Mouse (Mus musculus): ENCODE measurements around the gene Tspan14.

Tspan14 gene

GRCm38 (mm10) chr14:40915838-40916237, 50.8 kb downstream of the Tspan14 start:
- DNase-seq = no peak

GRCm38 (mm10) chr14:40914701-40915100, 51.9 kb downstream of the Tspan14 start:
- no peak for DNase-seq

DNA sequence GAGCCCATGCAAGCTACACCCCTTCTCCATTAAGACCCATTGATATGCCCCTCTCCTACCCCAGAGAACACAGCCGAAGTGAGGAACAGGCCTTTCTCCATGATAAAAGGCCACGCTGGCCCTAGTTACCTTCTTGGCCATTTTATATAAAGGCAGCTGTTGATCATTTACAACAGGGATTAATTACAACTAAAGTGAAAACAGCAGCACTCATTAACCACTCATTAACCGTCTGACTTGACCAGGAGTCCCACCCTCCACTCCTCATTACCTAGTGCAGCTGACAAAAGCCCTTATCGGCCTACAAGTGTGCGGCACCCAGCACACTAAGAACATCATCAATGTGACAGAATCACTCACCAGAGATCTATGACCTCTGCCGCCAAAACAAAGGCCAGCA, 52.9 kb downstream of the Tspan14 start:
- no peak for DNase-seq

DNA sequence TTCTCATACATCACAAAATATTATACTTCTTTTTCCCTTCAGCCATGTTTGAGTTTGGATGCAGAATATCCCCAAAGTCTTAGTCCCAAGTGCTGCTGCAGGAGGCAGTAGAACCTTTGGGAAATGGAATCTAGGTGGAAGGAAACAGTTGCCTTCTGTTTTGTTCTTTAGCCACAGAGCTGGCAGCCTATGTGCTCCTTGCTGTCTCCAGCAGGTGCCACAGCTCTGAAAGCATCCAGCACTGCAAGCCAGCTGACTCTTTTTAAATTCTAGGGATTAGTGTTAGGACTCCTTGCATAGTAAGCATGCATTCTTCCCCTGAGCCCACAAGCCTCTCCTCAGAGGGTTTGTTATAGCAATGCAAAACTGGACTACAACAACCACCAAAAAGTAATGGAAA, 55.1 kb downstream of the Tspan14 start:
- no peak for DNase-seq

DNA sequence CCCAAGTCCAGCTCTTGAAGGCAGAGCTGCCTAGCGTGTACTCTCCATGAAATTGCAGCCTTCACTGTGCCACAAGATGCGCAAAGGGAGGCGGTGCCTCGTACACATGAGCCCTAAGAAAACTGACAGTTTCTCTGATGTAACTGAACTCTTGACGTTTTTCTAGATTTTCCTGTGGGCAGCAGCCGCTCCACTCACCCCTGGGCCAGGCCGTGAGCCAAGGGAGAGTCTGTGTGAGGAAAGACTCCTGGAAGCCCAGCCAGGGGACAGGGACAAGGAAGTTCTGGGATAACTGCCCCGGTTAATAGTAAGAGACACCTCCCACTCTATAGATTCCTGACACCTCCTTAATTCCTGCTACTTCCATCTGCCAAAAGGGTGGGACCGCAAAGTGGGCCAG, 57.8 kb downstream of the Tspan14 start:
- no peak for DNase-seq

GRCm38 (mm10) chr14:40906770-40907169, 59.8 kb downstream of the Tspan14 start:
- DNase-seq = no peak

GRCm38 (mm10) chr14:40905813-40906212, 60.8 kb downstream of the Tspan14 start:
- no peak for DNase-seq

DNA sequence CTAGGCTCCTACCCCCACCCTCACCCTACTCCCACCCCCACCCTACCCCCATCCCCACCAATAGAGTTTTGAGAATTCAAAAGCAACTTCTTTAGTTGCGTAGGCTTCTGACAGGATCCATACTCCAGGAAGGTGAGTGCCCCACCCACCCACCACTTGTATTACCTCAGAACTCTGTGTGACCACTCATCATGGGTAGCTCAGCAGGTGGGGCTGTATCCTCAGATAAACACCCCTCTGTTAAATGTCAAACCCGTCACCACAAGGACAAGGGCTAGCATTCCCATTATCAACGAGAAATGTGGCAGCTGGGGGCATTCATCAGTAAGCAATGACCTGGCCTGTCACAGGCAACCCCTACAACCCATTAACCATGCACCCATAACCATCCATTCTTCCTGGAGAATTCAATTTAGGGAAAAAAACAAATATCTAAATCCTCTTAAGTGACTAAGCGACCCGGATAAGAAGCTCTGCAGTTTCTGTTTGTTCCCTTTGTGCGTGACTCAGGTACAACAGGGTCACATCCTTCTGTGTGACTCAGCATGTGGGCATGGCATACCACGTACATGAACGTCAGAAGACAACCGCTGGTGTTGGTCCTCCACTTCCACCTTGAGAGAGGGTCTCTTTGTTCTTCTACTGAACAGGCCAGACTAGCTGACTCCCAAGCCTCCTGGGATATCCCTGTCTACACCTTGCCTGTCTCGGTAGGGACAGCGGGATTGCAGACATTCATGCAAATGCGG, 64.1 kb downstream of the Tspan14 start:
- no peak for DNase-seq

DNA sequence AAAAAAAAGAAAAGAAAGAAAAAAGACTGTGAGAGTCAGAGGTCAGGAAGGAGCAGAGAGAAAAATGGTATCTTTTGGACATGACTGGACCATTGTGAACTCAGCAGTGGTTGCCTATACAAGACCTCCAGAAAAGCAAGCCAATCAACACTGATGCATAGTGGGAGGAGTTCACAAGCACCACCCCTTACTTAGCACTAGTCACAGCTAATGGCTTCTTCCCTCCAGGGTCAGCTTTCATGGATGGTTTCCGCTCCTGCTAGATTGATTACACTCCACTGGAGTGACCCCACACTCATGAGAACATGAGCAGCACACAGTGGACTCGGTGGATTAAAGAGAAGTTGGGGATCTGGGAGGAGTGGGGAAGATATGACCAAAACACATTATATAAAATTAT, 66.3 kb downstream of the Tspan14 start:
- DNase-seq = no peak

GRCm38 (mm10) chr14:40897916-40898315, 68.7 kb downstream of the Tspan14 start:
- DNase-seq = no peak

DNA sequence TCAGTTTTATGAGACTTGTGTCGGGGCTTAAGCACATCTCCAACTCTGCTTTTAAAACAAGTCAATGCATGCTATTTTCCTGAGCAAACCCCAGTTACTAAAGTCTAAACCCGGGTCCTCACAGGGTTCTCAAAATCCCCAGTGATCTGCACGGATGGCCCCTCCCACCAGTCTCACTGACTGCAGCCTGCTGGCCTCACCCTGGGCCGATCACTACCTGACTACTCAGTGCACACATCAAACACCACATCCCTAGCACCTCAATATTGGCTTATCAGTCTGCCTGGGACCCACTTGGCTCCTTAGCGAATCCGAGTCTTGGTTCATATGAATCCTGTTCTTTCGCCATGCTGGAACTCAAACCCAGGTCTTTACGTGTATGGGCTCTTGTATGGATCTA, 70.9 kb downstream of the Tspan14 start:
- DNase-seq = no peak

DNA sequence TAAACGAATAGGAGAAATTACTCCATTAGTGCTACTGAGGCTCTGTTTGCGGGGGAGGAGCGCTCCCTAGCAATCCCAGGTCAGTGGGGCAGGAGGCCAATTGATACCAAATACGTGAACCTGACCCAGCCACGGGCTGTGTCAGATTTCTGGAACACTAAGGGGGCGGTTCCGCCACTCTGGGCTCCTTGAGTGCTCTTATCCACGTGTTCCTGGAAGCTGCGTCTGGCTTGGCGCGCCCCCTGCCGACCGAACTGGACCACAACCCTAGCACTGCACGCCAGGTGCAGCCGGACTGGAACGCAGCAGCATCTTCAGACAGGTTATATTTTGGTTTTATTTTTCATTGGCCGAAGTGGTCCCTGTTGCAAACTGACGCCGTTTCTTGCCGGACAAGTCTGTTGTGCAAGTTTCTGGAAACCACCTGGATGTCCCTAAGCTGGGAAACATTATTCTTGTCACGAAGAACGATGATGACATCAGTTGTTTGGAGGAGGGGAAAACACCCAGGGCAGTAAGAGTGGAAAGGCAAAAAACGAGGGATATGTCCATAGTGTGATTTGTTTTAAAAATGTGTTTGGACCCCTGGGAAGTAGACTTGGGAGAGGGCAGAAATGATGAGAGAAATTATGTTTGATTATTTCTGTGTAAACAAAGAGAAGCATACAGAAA, 71.9 kb downstream of the Tspan14 start:
- peak; percentile 87 for DNase-seq

GRCm38 (mm10) chr14:40893884-40894283, 72.7 kb downstream of the Tspan14 start:
- DNase-seq = no peak

- DNase-seq = no peak
These were observed 73.4 kb downstream of the Tspan14 start, which contains the start of gene Sh2d4b for GRCm38 (mm10) chr14:40893196-40893595. Gene Sh2d4b (minus strand): TSS chr14:40893266.

DNA sequence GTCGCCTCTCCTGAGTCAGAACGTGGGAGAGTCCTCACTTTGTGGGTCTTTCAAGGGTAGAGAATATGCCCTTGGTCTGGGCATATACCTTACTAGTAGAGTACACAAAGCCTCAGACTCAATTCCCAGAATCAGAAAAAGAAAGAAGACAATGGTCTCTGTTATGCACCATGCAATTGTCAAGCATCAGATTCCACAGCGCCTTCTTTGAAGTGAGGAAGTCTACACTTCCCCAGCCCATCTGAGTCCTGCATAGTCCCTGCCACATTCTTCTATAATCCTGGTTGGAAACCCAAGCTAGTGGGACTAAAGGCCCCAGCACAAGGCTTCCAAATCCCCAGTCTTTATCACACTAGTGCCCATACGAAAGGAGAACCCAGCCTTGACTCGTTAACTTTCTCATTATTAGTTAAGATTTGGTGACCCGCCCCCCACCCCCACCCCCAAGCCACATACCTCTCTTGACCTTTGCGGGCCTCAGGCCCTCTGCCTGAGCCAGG, 74.2 kb downstream of the Tspan14 start:
- no peak for DNase-seq

DNA sequence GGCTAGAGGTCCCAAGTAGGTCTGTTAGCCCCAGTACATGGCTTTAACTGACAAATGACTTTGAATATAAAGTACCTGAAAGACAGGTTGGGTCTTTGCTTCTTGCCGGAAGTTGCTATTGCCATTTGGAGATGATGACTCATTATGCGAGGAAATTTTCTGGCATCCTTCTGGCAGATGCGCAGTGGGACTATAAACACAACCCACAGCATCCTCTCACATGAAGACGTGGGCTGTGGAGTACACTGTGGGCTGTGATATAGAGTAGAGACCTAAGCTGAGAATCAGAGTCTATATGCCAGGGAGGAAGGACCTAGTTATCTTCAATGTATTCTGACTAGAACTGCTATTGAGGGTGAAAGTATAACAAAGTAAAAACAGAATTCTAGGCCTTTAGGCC, 75.1 kb downstream of the Tspan14 start:
- DNase-seq = no peak

- DNase-seq = no peak
These were observed 76.9 kb downstream of the Tspan14 start for GRCm38 (mm10) chr14:40889704-40890103.

DNA sequence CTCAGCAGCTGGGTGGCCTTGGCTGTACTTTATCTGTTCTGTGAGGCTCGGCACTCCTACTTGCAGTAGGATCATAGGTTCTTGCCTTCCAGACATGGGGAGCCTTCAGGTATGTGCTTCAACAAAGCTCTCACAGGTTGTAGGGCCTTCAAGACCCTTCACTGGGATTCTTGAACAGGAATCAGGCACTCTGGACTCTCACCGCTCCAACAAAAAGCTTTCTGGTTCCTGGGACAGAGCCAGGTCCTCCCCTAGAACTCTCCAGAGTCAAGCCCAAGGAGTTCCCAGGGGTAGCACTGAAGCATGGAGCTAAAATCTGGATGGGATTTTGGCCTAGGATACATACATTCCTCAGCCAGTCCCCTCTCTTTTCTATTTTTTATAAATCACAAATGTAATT, 77.4 kb downstream of the Tspan14 start:
- no peak for DNase-seq

- DNase-seq = no peak
These were observed 80.0 kb downstream of the Tspan14 start for GRCm38 (mm10) chr14:40886428-40887202.

GRCm38 (mm10) chr14:40885752-40886151, 80.9 kb downstream of the Tspan14 start:
- DNase-seq = no peak

DNA sequence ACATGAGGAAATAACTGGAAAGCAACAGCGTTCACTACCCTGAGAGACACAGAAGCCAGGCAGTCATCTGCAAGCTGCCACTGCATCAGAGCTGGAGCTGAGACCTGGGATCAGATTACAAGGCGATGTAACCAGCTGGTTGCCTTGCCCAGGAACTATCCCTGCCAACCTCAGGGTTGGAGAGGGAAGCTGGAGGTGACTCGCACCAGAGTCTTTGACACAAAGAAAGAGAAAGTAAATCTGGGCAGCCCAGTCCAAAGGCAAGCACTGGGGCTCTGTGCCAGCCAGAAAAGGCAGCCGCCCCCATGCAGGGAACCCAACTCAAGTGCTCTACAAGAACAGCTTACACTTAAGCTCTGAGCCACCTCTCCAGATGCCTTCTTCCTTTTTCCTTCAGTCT, 81.4 kb downstream of the Tspan14 start:
- peak; percentile 47 for DNase-seq

DNA sequence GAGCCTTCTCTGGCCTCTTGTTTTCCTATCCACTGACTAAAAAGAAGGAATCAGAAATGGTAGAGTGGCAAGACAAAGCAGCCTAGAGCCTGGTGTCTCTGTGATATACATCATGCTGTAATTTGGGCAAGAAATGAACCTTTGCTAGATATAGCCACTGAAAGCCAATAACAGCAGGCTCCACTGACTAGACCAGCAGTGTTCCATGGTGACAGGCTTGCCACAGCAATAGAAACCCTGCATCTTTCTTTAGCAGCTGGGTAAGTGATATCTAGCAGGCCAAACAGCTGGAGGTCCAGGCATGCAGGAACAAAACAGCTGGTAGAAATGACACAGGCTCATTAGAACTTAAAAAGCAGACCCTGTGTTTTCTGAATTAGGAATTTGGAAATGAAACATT, 92.0 kb downstream of the Tspan14 start:
- no peak for DNase-seq

DNA sequence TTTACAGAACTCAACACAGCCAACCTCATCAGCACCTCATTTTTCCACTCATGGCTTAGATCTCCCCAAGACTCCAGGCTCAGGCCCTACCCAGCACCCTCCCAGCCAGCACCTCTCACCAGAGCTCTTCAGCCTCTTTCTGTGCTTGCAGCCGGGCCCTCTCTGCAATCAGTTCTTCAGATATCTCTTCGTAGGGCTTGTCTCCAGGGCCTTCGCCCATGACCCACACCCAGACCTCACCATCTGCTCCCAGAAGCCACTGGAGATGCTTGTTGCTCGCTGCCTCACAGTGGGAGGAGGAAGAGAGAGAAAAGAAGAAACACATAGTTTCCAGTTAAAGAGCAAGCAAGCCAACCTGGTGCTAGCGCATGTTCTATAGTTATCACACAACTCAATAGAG, 92.6 kb downstream of the Tspan14 start:
- no peak for DNase-seq

- no peak for DNase-seq
These were observed 96.0 kb downstream of the Tspan14 start for GRCm38 (mm10) chr14:40870598-40870997.

Measured in embryo, embryonic 11 days (tissue).